Mouse (Mus musculus) lung, embryonic 14.5 days (tissue): ENCODE results near the gene BC035044. TPM values are rescaled to one million over a fixed set of nuclear protein-coding genes. Genes with fewer than 3 reads are reported as not detected.
A peak's percentile ranks its signal among the peaks of the same experiment; 100 is the strongest.

Source experiments
- ATAC-seq: fragments of 200-750 bp; cut with Nextera tagmentation; 2 replicates; pipeline ENCODE4 v1.8.0; 2017; ENCODE audit warnings: mild to moderate bottlenecking, moderate TSS enrichment, moderate library complexity; ENCODE audit not compliant: insufficient read depth
- DNase-seq: peaks from one replicate; pipeline ENCODE4 v3.0.0-alpha.2; 2015
- H3K27ac ChIP-seq: fragments of 300-500 bp; sonication (generic); 2 replicates; pipeline ENCODE4 v1.5.1; 2014; ENCODE audit warnings: low read depth, mild to moderate bottlenecking, moderate library complexity
- H3K27me3 ChIP-seq: fragments of 300-500 bp; sonication (generic); 2 replicates; pipeline ENCODE4 v1.6.1; 2014; ENCODE audit warnings: low read length, control low read depth; ENCODE audit not compliant: insufficient read depth
- H3K36me3 ChIP-seq: fragments of 300-500 bp; sonication (generic); 2 replicates; pipeline ENCODE4 v1.6.1; 2014; ENCODE audit warnings: control low read depth; ENCODE audit not compliant: insufficient read depth
- H3K4me1 ChIP-seq: fragments of 300-500 bp; sonication (generic); 2 replicates; pipeline ENCODE4 v1.6.1; 2014; ENCODE audit warnings: antibody characterized with exemption, control low read depth; ENCODE audit not compliant: insufficient read depth
- H3K4me2 ChIP-seq: fragments of 300-500 bp; sonication (generic); 2 replicates; pipeline ENCODE4 v1.6.1; 2014; ENCODE audit warnings: mild to moderate bottlenecking
- H3K4me3 ChIP-seq: fragments of 300-500 bp; sonication (generic); 2 replicates; pipeline ENCODE4 v1.5.1; 2014; ENCODE audit warnings: low read depth, low read length
- H3K9ac ChIP-seq: fragments of 300-500 bp; sonication (generic); 2 replicates; pipeline ENCODE4 v1.6.1; 2014
- H3K9me3 ChIP-seq: fragments of 300-500 bp; sonication (generic); 2 replicates; pipeline ENCODE4 v1.6.1; 2016; ENCODE audit warnings: low read depth, low read length, control low read depth
- CTCF ChIP-seq: IDR thresholded peaks from 2 replicates; pipeline ENCODE4 v1.5.1; 2016; ENCODE audit warnings: antibody characterized with exemption, low read depth
- WGBS: fragments of 180-500 bp; shearing (Covaris S2); extraction: QIAGEN DNeasy Blood & Tissue Kit; methylation state at CpG from one replicate; pipeline ENCODE4 v1.1.7; 2014; 5-methylcytosine and 5-hydroxymethylcytosine counted together
- polyA plus RNA-seq: library from polyadenylated mRNA; unstranded; fragments of >200 nt; fragmentation: Nextera tagmentation; extraction: Ambion mirVana; gene quantifications from 2 replicates; pipeline ENCODE4 v1.2.1, GENCODE M21; 2014

BC035044 gene
- polyA plus RNA-seq, 1 experiment from 2014 or later = 1.2 TPM

- H3K4me2 ChIP-seq = peak overlapping the region; percentile 74
- peak overlapping the region; percentile 99 for H3K27ac ChIP-seq
- no peaks in the 10 kb centered on the region for H3K4me1 ChIP-seq
- peak overlapping the region; percentile 95 for H3K9ac ChIP-seq
- no peaks in the 10 kb centered on the region for H3K27me3 ChIP-seq
- WGBS = under 1% methylated on average over 49 of the region's 49 CpGs
- ATAC-seq = peak; percentile 76
- DNase-seq = peak; percentile 97
- TF ChIP-seq CTCF = no peak
- H3K4me3 ChIP-seq = peak overlapping the region; percentile 68
- H3K9me3 ChIP-seq = no peaks in the 10 kb centered on the region
- H3K36me3 ChIP-seq = no peaks in the 10 kb centered on the region
Observed at GRCm38 (mm10) chr6:128838342-128839265, 52.3 kb downstream of the BC035044 start.

DNA sequence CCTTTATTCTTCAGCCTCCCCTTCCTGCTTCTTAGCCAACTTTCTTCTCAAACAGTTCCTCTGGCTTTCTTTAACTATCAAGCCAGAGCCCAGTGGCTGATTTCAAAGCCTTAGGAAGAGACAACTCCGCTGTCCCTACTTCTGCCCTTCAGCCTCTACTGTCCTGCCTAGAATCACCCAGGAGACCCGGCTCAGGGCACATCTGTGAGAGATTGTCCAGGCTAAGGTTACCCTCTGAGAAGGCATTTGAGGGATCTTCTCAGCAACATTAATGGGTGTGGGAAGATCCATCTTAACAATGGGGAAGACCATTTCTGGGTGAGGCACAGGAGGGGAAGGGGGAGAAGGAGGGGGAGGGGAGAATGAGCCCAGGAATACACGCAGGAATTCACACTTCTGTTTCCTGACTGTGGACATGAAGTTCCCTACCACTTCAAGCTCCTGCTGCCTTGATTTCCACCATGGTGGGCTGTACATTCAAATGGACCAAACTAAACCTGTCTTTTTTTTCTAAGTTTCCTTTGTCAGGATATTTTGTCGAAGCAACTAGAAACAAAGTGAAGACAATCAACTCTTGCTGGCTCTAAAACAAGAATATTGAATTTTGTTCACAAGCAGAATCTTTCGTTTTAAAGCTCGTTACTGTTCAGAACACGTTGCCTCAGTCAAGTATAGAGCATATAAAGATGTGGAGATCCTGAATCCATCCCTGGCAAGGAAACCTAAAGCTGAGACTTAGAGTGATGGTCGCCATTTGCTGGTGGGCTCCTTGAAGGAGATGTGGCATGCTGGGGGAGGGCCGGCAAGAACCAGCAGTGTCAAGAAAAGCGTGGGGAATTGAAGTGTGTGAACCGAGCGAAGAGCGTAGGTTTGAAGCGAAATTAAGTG, 53.2 kb downstream of the BC035044 start:
- 2% methylated on average over 14 of the region's 14 CpGs for WGBS
- H3K4me3 ChIP-seq = peak overlapping the region; percentile 68

GRCm38 (mm10) chr6:128836955-128837334, 54.0 kb downstream of the BC035044 start:
- Histone ChIP-seq H3K4me3 (peak overlapping the region; percentile 68; the same call in 1 of the 2 replicates), H3K36me3 (no peaks in the 10 kb centered on the region), H3K9me3 (no peaks in the 10 kb centered on the region), H3K4me2 (peak overlapping the region; percentile 74), H3K27me3 (no peaks in the 10 kb centered on the region), H3K9ac (peak overlapping the region; percentile 95; the same call in 1 of the 2 replicates), H3K4me1 (no peaks in the 10 kb centered on the region), H3K27ac (peak overlapping the region; percentile 99; the same call in 1 of the 2 replicates)
- 82% methylated on average over 6 of the region's 6 CpGs for WGBS
- TF ChIP-seq CTCF = no peak
- DNase-seq (no peak), ATAC-seq (no peak)

More for the DNA sequence above, 53.2 kb downstream of the BC035044 start:
- TF ChIP-seq CTCF = no peak
- Histone ChIP-seq H3K27me3 (no peaks in the 10 kb centered on the region), H3K36me3 (no peaks in the 10 kb centered on the region), H3K27ac (peak overlapping the region; percentile 99), H3K9ac (peak overlapping the region; percentile 95), H3K9me3 (no peaks in the 10 kb centered on the region), H3K4me2 (peak overlapping the region; percentile 74), H3K4me1 (no peaks in the 10 kb centered on the region)
- DNase-seq (peak; percentile 59), ATAC-seq (peak; percentile 19; the same call in 1 of the 2 replicates)

- no peak overlapping the region for H3K9ac ChIP-seq
- ATAC-seq (no peak), DNase-seq (no peak)
- no peaks in the 10 kb centered on the region for H3K27me3 ChIP-seq
- no peaks in the 10 kb centered on the region for H3K4me1 ChIP-seq
- no peaks in the 10 kb centered on the region for H3K36me3 ChIP-seq
- 77% methylated on average over 8 of the region's 8 CpGs for WGBS
- H3K4me3 ChIP-seq = no peak overlapping the region
- no peak overlapping the region; the same call in 1 of the 2 replicates for H3K4me2 ChIP-seq
- H3K9me3 ChIP-seq = no peaks in the 10 kb centered on the region
- no peak overlapping the region for H3K27ac ChIP-seq
- no peak for TF ChIP-seq CTCF
Observed at GRCm38 (mm10) chr6:128836191-128836954, 54.6 kb downstream of the BC035044 start.

GRCm38 (mm10) chr6:128835571-128835970, 55.4 kb downstream of the BC035044 start:
- Histone ChIP-seq H3K36me3 (no peaks in the 10 kb centered on the region), H3K4me2 (no peak overlapping the region), H3K4me3 (no peak overlapping the region), H3K27ac (no peak overlapping the region; the same call in 1 of the 2 replicates), H3K9me3 (no peaks in the 10 kb centered on the region), H3K4me1 (no peaks in the 10 kb centered on the region), H3K27me3 (no peaks in the 10 kb centered on the region), H3K9ac (no peak overlapping the region)
- 65% methylated on average over 4 of the region's 4 CpGs for WGBS
- DNase-seq (no peak), ATAC-seq (no peak)
- no peak for TF ChIP-seq CTCF

DNA sequence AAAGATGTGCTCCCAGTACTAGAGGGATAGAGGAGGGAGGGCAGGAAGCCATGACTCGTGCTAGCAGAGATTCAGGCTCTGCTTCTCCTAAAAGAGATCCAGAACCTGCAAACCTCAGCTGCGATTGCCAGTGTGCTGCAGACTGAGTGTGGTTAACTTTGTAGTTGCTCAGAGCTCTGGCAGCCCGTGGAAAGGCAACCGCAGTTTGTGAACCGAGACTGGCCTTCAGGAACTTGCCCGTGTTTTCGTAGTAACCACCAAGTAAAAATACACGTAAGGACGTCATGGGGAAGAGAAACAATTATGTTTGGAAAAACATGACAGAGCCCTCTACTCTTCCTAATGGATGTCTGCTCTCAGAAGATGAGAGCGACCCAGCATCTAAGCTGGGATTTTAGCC, 57.9 kb downstream of the BC035044 start:
- WGBS = 76% methylated on average over 10 of the region's 10 CpGs
- Histone ChIP-seq H3K27me3 (no peaks in the 10 kb centered on the region), H3K4me3 (no peak overlapping the region), H3K9me3 (no peaks in the 10 kb centered on the region), H3K9ac (no peak overlapping the region), H3K4me2 (no peak overlapping the region), H3K27ac (no peak overlapping the region), H3K4me1 (no peaks in the 10 kb centered on the region), H3K36me3 (no peaks in the 10 kb centered on the region)
- no peak for TF ChIP-seq CTCF
- no peak for ATAC-seq
- DNase-seq = no peak
